Mouse (Mus musculus) lung, postnatal 10 days (tissue): ENCODE measurements around the gene Six2.
A peak's percentile ranks its signal among the peaks of the same experiment; 100 is the strongest.

Source experiments
- DNase-seq: peaks from one replicate; pipeline ENCODE4 v3.0.0; 2021

Gene Six2

GRCm38 (mm10) chr17:85645718-85646665 is 42.1 kb downstream of the Six2 start:
- peak; percentile 57 for DNase-seq

GRCm38 (mm10) chr17:85645312-85645711 is 42.8 kb downstream of the Six2 start:
- no peak for DNase-seq

GRCm38 (mm10) chr17:85637876-85638275 is 50.2 kb downstream of the Six2 start:
- no peak for DNase-seq
